Mouse (Mus musculus) cerebellum, adult (tissue): ENCODE results near the gene Gm42957.

ENCODE experiments used
- ATAC-seq: cut with Nextera tagmentation; 2 replicates; pipeline ENCODE4 v1.9.2; 2017; ENCODE audit warnings: mild to moderate bottlenecking, moderate library complexity, mixed read lengths; ENCODE audit not compliant: insufficient number of reproducible peaks, low FRiP score, low TSS enrichment

The Gm42957 gene

DNA sequence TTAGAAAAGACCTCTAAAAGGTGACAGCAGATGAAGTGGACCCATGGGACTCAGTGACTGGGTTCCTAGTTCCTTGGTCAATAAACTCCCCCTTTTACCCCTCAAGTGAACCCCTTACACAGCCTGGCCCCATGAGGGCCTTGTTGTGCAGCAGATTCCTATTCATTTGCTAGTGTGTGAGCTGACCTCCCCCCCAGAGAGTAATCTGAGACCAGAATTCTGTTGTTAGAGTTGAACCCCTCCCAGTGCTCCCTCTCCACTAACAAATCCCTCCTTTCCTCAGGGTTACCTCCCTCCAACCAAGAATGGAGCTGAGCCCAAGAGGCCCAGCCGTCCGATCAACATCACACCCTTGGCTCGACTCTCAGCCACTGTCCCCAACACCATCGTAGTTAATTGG is 65.7 kb downstream of the Gm42957 start:
- no peak for ATAC-seq
